Mouse (Mus musculus): ENCODE results near the gene Ect2. TPM values are rescaled to one million over a fixed set of nuclear protein-coding genes. Genes with fewer than 3 reads are reported as not detected.

Gene Ect2
- polyA plus RNA-seq, 1 experiment from 2014 or later: 36.8 TPM

DNA sequence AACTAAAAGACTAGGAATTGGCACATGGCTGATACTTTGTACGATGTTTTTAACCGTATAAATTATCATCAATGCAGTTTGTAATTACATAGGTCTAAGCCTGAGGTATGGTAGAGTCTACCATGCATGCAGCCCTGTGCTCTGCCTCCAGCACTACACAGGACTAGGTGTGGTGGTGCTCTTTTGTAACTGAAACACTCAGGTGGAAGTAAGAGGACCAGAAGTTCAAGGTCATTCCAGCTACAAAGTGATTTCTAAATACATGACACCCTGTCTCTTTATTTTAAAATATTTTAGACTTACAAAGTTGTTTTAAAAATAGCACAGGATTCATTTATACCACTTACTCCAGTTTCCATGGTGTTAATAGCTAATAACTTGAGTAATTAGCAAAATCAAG is 88.8 kb downstream of the Ect2 start:
- Histone ChIP-seq H3K4me1 (ENCODE audit: control insufficient read depth, insufficient read depth, low read length) (no peaks in the 10 kb centered on the region), H3K27me3 (ENCODE audit: control insufficient read depth, insufficient read depth, low read length) (no peaks in the 10 kb centered on the region), H3K9me3 (replicated peaks; ENCODE audit: control insufficient read depth, low read length) (no peaks in the 10 kb centered on the region), H3K36me3 (ENCODE audit: control insufficient read depth, insufficient read depth) (no peaks in the 10 kb centered on the region), H3K27ac (ENCODE audit: low read length) (no peak overlapping the region), H3K9ac (ENCODE audit: low read length) (no peak overlapping the region), H3K4me3 (ENCODE audit: low read length) (no peak overlapping the region), H3K4me2 (ENCODE audit: low read depth, low read length) (no peak overlapping the region)
- ATAC-seq (replicated peaks; ENCODE audit: extremely low read depth, insufficient read depth, low FRiP score): no peak
- 93% methylated on average over 2 of the region's 2 CpGs for WGBS

DNA sequence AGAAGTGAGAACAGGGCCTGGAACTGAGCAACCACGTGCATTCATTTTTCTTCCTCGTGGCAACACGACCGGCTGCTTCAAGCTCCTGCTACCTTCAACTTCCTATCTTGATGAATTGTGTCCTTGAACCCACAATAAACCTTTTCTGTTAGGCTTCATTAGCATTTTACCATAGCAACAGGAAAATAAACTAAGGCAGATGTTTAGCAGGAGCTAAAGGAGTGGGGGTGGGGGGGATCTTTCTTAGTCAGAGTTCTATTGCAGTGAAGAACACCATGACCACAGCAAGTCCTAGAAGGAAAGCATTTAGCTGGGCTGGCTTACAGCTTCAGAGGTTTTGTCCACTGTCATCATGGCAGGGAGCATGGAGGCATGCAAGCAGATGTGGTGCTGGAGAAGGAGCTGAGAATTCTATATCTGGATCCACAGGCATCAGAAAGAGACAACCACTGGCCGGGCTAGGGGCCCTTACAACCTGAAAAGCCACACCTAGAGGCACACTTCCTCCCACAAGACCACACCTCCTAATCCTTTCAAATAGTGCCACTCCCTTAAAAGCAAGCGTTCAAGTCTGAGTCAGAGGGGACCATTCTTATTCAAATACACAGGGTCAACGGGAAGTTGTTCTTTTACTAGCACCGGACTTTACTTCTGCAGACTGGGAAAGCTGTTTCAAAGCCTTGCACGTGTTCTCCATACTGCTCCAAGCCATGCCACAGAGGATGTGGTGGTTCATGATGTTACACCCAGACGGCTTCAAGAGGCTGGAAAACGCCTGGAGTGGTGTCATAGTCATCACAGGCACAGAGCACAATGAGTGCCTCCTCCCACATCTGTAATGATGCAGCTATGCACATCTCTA is 90.0 kb downstream of the Ect2 start:
- H3K27ac ChIP-seq (ENCODE audit: low read length): no peak overlapping the region
- no peak for ATAC-seq (replicated peaks; ENCODE audit: extremely low read depth, insufficient read depth, low FRiP score)
- no peaks in the 10 kb centered on the region for H3K4me1 ChIP-seq (ENCODE audit: control insufficient read depth, insufficient read depth, low read length)
- H3K9me3 ChIP-seq (replicated peaks; ENCODE audit: control insufficient read depth, low read length): no peaks in the 10 kb centered on the region
- no peaks in the 10 kb centered on the region for H3K36me3 ChIP-seq (ENCODE audit: control insufficient read depth, insufficient read depth)
- no peak overlapping the region for H3K4me2 ChIP-seq (ENCODE audit: low read depth, low read length)
- H3K9ac ChIP-seq (ENCODE audit: low read length): no peak overlapping the region
- H3K27me3 ChIP-seq (ENCODE audit: control insufficient read depth, insufficient read depth, low read length): no peaks in the 10 kb centered on the region
- H3K4me3 ChIP-seq (ENCODE audit: low read length): no peak overlapping the region
- 78% methylated on average over 11 of the region's 11 CpGs for WGBS

DNA sequence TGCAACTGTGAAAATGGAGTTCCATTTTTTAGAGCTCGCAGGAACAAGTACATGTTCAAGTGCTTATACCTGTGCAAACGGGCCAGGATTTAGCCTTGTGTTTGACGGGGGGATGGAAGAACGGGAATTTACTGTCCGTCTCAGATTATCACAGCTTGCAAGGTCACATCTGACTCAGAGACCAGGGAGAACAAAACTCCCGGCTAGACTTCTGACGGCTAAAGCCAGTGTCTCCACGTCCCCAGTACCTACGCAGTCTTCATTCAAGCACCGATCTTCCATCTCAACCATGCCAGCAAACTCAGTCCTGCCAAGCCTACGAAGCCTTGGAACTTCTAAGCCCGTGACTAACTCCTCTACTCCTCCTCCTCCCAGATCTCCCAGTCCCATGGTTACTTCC is 93.2 kb downstream of the Ect2 start:
- no peak for ATAC-seq (replicated peaks; ENCODE audit: extremely low read depth, insufficient read depth, low FRiP score)
- Histone ChIP-seq H3K4me3 (ENCODE audit: low read length) (no peak overlapping the region), H3K36me3 (ENCODE audit: control insufficient read depth, insufficient read depth) (no peaks in the 10 kb centered on the region), H3K4me2 (ENCODE audit: low read depth, low read length) (no peak overlapping the region), H3K27me3 (ENCODE audit: control insufficient read depth, insufficient read depth, low read length) (no peaks in the 10 kb centered on the region), H3K9me3 (replicated peaks; ENCODE audit: control insufficient read depth, low read length) (0 out of 2 replicates have a peak, but pooled peaks cover 2% of the 10 kb centered on the region), H3K9ac (ENCODE audit: low read length) (no peak overlapping the region), H3K4me1 (ENCODE audit: control insufficient read depth, insufficient read depth, low read length) (no peaks in the 10 kb centered on the region), H3K27ac (ENCODE audit: low read length) (no peak overlapping the region)
- 85% methylated on average over 12 of the region's 12 CpGs for WGBS

DNA sequence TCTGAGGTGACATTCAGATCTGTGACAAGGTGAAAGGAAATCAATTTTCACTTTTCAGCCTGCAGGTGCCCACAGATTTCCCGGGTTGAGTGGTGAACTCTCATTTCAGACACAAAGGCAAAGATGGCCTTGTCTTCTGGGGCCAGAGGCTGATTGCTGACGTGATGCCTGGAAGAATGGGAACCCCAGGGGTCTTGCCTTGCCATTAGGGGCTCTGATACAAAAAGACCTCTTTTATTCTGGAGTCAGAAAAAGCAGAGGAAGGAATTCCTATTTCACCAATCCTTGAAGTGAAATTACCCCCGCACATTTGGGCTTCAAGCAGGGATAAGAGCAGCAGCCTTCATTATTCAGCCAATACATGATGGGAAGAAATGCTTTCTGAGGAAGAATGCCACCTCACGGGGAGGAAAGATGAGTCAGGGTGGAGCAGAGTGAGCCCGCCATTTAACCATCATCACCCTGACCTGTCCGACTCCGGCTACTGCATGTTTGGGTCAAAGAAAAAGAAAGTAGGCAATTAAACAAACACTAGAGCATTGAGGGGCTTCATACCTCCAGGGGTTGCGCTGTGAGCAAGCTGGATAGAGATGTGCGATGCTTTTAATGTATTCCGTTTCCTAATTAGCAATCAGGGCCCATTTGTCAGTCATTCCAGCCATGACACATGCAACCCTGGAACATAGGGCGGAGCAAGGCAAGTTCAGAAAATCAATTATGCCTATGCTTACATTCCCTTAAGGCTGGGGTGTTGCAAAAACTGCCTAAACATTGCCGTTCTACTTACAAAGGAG is 94.0 kb downstream of the Ect2 start:
- Histone ChIP-seq H3K27me3 (ENCODE audit: control insufficient read depth, insufficient read depth, low read length) (no peaks in the 10 kb centered on the region), H3K9ac (ENCODE audit: low read length) (no peak overlapping the region), H3K36me3 (ENCODE audit: control insufficient read depth, insufficient read depth) (no peaks in the 10 kb centered on the region), H3K4me3 (ENCODE audit: low read length) (no peak overlapping the region), H3K4me1 (ENCODE audit: control insufficient read depth, insufficient read depth, low read length) (no peaks in the 10 kb centered on the region), H3K9me3 (replicated peaks; ENCODE audit: control insufficient read depth, low read length) (0 out of 2 replicates have a peak, but pooled peaks cover 2% of the 10 kb centered on the region), H3K4me2 (ENCODE audit: low read depth, low read length) (no peak overlapping the region), H3K27ac (ENCODE audit: low read length) (no peak overlapping the region)
- ATAC-seq (replicated peaks; ENCODE audit: extremely low read depth, insufficient read depth, low FRiP score): no peak
- WGBS: 82% methylated on average over 12 of the region's 12 CpGs

DNA sequence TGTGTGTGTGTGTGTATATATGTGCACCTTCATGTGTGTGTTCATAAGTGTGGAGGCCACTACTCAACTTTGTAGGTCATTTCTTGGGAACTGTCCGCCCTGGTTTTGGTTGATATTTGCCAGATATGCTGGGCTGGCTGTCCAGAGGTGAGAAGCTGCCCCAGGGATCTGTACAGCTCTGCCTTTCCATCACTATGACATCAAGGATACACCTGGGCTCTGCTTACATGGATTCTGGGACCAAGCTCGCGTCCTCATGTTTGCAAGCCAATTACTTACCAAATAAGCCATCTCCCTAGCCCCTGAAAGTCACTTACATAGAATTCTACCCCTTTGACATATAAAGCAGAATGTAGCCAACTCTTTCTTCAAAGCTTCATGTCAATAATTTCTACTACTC is 98.2 kb downstream of the Ect2 start:
- no peak overlapping the region for H3K9ac ChIP-seq (ENCODE audit: low read length)
- 78% methylated on average over 3 of the region's 3 CpGs for WGBS
- 0 out of 2 replicates have a peak, but pooled peaks cover 2% of the 10 kb centered on the region for H3K9me3 ChIP-seq (replicated peaks; ENCODE audit: control insufficient read depth, low read length)
- no peaks in the 10 kb centered on the region for H3K4me1 ChIP-seq (ENCODE audit: control insufficient read depth, insufficient read depth, low read length)
- ATAC-seq (replicated peaks; ENCODE audit: extremely low read depth, insufficient read depth, low FRiP score): no peak
- H3K27me3 ChIP-seq (ENCODE audit: control insufficient read depth, insufficient read depth, low read length): no peaks in the 10 kb centered on the region
- no peak overlapping the region for H3K4me3 ChIP-seq (ENCODE audit: low read length)
- no peak overlapping the region for H3K4me2 ChIP-seq (ENCODE audit: low read depth, low read length)
- no peaks in the 10 kb centered on the region for H3K36me3 ChIP-seq (ENCODE audit: control insufficient read depth, insufficient read depth)
- H3K27ac ChIP-seq (ENCODE audit: low read length): no peak overlapping the region

DNA sequence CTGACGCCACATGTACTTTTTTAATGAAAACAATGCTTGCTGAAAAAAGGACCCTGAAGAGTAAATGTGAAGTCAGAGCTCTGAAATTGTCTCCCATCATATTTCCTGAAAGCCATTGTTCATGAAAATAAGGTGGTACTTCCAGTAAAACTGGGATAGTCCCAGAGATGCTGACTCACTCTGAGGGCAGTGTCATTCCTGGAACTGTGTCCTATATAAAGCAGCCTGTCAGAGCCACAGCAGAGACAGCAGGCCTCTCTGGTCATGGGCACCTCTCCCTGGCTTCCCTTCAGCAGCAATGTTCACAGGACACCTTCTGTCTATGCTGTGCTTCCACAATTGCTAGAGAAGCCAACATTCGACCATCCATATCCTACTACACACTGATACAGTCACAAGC is 98.9 kb downstream of the Ect2 start:
- WGBS: 71% methylated on average over 2 of the region's 2 CpGs
- H3K4me1 ChIP-seq (ENCODE audit: control insufficient read depth, insufficient read depth, low read length): no peaks in the 10 kb centered on the region

More for the DNA sequence above, 98.9 kb downstream of the Ect2 start:
- no peak overlapping the region for H3K27ac ChIP-seq (ENCODE audit: low read length)
- H3K4me2 ChIP-seq (ENCODE audit: low read depth, low read length): no peak overlapping the region
- no peaks in the 10 kb centered on the region for H3K27me3 ChIP-seq (ENCODE audit: control insufficient read depth, insufficient read depth, low read length)
- no peak for ATAC-seq (replicated peaks; ENCODE audit: extremely low read depth, insufficient read depth, low FRiP score)
- H3K9me3 ChIP-seq (replicated peaks; ENCODE audit: control insufficient read depth, low read length): 0 out of 2 replicates have a peak, but pooled peaks cover 2% of the 10 kb centered on the region
- no peak overlapping the region for H3K9ac ChIP-seq (ENCODE audit: low read length)
- no peak overlapping the region for H3K4me3 ChIP-seq (ENCODE audit: low read length)
- H3K36me3 ChIP-seq (ENCODE audit: control insufficient read depth, insufficient read depth): no peaks in the 10 kb centered on the region

Other genes with a start within 250 kb of the Ect2 start
- 22.3 and 26.5 TPM in 2 replicates for gene Nceh1, start 29.1 kb upstream of the Ect2 start, polyA plus RNA-seq (2015; fragmentation: Nextera tagmentation; extraction: Ambion mirVana)
- gene Tnfsf10, start 163.2 kb upstream of the Ect2 start, polyA plus RNA-seq (2015; fragmentation: Nextera tagmentation; extraction: Ambion mirVana): 0.84 and 1.00 TPM in 2 replicates
- gene Ghsr, start 217.5 kb upstream of the Ect2 start, polyA plus RNA-seq (2015; fragmentation: Nextera tagmentation; extraction: Ambion mirVana): not detected in 2 replicates